Mouse (Mus musculus) kidney, adult 9 months (tissue): ENCODE measurements at regions not wholly inside any gene's neighbourhood (a gene's known extent, or its start where the extent isn't known, plus 50 kb on each side); places are given as distances from the start of the nearest gene placed in this dataset.

Experiments
- DNase-seq: peaks from one replicate; pipeline ENCODE4 v3.0.0; 2022

DNA sequence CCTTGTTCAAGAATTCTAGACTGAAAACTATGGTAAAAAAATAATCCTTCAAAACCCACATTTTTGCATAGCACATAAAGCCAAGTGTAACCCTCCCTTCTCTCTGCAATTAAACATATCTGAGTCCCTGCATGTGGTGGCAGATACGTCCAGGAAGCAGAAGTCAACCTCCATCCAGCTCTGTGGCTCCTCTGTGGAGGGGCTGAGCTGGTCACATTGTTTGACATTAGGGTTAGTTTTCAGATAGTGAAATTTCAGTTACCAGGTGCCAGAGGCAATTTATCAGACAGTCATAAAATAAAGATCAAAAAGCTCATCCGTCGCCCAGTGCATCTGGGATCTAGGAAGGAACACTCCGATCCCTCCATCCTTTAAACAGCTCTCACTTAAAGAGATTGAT is 77.1 kb upstream of the Nt5c1b start:
- DNase-seq = no peak

DNA sequence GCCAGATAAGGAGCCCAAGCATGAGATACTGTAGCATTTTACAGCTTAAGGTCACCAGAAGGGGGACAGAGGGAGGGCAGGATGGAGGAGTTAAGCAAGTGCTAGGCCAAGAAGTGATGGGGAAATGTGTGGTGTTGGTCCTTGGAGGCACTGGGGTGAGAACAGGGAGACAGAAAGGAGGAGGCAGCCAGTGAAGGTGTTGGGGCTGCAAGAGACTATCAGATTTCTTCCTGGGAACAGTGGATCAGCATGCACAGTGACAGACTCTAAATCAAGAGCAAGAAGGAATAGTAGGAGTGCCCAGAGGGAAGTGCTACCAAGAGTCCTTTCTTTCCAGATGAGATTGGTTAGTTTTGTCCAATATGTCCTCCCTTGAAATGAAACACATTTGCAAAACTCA is 63.8 kb upstream of the Nt5c1b start:
- DNase-seq = no peak
